Mouse (Mus musculus): ENCODE results near the gene Morf4l1. TPM values are rescaled to one million over a fixed set of nuclear protein-coding genes. Genes with fewer than 3 reads are reported as not detected.

Gene Morf4l1
- polyA plus RNA-seq (2014; fragmentation: Illumina TruSeq; extraction: RNeasy Lipid Tissue Mini Kit (QIAGEN cat#74804); ENCODE audit: low read depth, low replicate concordance), result 375 TPM

DNA sequence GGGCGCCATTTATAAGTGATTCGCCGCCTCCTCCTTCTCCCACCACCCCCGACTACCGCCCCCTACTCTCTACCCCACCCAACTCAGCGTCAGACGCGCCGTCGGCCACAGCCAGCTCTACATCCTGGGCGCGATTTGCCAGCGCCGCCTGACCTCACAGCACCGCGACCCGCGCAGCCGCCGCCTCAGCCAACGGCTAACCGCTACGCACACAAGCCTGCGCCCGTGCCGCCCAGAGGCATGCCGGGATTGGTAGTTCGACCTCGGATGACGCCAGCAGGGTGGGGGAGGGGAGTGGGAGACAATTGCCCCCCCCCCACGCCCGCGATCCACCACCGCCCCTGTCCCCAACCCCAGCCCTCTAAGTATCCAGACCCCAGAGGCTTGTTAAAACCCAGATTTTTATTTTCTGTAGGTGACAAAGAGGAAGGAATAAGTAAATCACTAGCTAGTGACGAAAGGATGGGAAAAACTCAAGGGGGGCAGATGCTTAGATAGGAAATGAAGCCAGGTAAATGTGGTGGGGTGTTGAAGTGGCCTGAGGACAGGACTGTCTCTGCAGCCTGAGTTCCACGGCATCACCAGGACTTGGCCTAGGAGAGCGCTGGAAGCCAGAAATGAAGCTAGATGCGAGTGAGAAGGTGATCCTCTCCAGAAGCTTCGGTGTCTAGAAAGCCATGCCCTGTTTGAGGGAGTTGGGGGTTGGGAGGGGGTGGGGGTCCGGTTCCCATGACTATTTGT is at the start of gene Morf4l1:
Gene Morf4l1, minus strand, starts transcription at position 208 of the 741 bp plus-strand sequence.

DNA sequence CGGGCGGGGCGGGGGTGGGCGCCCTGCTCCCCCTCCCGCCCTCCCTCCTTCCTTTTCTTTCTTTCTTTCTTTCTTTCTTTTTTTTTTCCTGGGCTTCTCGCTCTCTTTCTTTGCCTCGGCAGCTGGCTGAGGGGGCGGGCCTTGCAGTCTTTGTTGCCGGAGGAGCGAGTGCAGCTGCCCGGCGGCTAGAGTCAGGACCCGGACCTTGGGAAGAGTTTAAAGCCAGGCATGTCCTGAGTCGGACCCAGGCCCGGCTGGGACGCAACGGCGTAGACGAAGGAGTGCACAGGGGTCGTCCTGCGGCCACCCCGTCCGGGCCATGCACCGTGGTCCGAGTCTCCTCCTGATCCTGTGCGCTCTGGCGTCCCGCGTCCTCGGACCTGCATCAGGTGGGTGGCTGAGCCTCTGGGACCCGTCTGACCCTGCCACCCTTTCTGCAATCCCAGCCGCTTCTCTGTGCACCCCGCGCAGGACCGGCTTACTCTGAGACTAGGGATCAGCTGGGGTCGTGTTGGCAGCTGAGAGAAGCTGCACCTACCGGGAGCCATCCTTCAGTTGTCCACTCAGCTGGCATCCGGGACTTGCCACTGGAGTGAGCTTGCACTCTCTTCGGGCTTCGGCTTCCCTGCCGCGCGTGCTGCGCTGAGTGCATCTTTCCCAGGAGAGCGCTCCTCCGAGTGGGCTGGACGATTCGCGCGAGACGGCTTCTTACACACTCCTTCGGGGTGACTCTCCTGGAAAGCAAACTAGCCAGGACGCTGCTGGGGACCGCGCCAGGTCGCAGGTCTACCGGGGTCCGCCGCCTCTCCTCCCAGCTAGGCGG is 48.6 kb upstream of the Morf4l1 start, which contains the start of gene Adamts7:
Gene Adamts7, plus strand, starts transcription at position 144 of the 823 bp plus-strand sequence.

DNA sequence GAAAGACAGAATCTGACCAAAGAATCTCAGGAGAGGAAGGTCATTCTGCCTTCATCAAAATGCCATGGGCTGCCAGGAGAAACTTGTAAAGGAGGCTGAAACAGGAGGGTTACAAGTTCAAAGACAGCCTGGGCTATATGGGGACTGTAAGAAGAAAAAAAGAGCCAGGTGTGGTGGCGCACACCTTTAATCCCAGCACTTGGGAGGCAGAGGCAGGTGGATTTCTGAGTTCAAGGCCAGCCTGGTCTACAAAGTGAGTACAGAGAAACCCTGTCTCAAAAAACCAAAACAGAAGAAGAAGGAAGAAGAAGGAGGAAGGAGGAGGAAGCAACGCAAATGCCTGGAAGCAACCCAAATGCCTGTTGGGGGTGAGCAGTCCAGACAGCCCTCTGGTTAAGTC is 60.7 kb downstream of the Morf4l1 start, which contains the start of gene Ctsh:
Gene Ctsh, plus strand, starts transcription at position 301 of the 400 bp plus-strand sequence.

Other genes with a start within 250 kb of the Morf4l1 start
- gene Rasgrf1, start 204.9 kb downstream of the Morf4l1 start, polyA plus RNA-seq (2014; fragmentation: Illumina TruSeq; extraction: RNeasy Lipid Tissue Mini Kit (QIAGEN cat#74804); ENCODE audit: low read depth, low replicate concordance), result not detected
- 355 TPM for gene Ctsh, start 60.6 kb downstream of the Morf4l1 start, polyA plus RNA-seq (2014; fragmentation: Illumina TruSeq; extraction: RNeasy Lipid Tissue Mini Kit (QIAGEN cat#74804); ENCODE audit: low read depth, low replicate concordance)
- gene Adamts7, start 48.3 kb upstream of the Morf4l1 start, polyA plus RNA-seq (2014; fragmentation: Illumina TruSeq; extraction: RNeasy Lipid Tissue Mini Kit (QIAGEN cat#74804); ENCODE audit: low read depth, low replicate concordance), result 2.2 TPM
- 5.5 TPM for gene Tbc1d2b, start 156.0 kb upstream of the Morf4l1 start, polyA plus RNA-seq (2014; fragmentation: Illumina TruSeq; extraction: RNeasy Lipid Tissue Mini Kit (QIAGEN cat#74804); ENCODE audit: low read depth, low replicate concordance)

All from liver, adult 10 weeks (tissue).